8 mouse cellular contexts compared by ENCODE assay signal in genomic region chr10:19167641-19168271, GRCm38 (mm10).
A peak's percentile ranks its signal among the peaks of the same experiment; 100 is the strongest.
DNase-seq lines count a peak whose midpoint lies in the region; ATAC-seq lines count a peak whose summit lies in the region.

No protein-coding gene starts in this region.

- no peak overlapping the region for H3K4me2 ChIP-seq in forebrain, embryonic 16.5 days (ENCODE audit: low read length)
- H3K4me2 ChIP-seq in hindbrain, embryonic 13.5 days = peak overlapping the region; percentile 4; the same call in 1 of the 2 replicates

- no peak overlapping the region for H3K4me3 ChIP-seq in forebrain, embryonic 10.5 days
- no peak overlapping the region for H3K4me3 ChIP-seq in forebrain, embryonic 16.5 days (replicated peaks; ENCODE audit: low read length)
- no peak overlapping the region for H3K4me3 ChIP-seq in hindbrain, embryonic 13.5 days

- H3K4me1 ChIP-seq in forebrain, embryonic 10.5 days = peaks cover 15% of the 10 kb centered on the region
- H3K4me1 ChIP-seq in forebrain, embryonic 16.5 days (replicated peaks; ENCODE audit: control insufficient read depth, insufficient read depth, low read length) = peaks cover 2% of the 10 kb centered on the region; the same call in 1 of the 2 replicates
- H3K4me1 ChIP-seq in hindbrain, embryonic 13.5 days (replicated peaks) = peaks cover 8% of the 10 kb centered on the region; the same call in 1 of the 2 replicates

- 51% methylated on average over 8 of the region's 8 CpGs for WGBS in forebrain, embryonic 10.5 days
- 35% methylated on average over 8 of the region's 8 CpGs for WGBS in forebrain, embryonic 16.5 days
- 29% methylated on average over 8 of the region's 8 CpGs for WGBS in hindbrain, embryonic 13.5 days

- H3K9me3 ChIP-seq in forebrain, embryonic 10.5 days = no peaks in the 10 kb centered on the region
- H3K9me3 ChIP-seq in forebrain, embryonic 16.5 days (ENCODE audit: control insufficient read depth, low read length) = no peaks in the 10 kb centered on the region
- no peaks in the 10 kb centered on the region for H3K9me3 ChIP-seq in hindbrain, embryonic 13.5 days

- no peaks in the 10 kb centered on the region for H3K36me3 ChIP-seq in forebrain, embryonic 10.5 days (replicated peaks)
- no peaks in the 10 kb centered on the region for H3K36me3 ChIP-seq in forebrain, embryonic 16.5 days (ENCODE audit: control insufficient read depth, insufficient read depth)
- no peaks in the 10 kb centered on the region for H3K36me3 ChIP-seq in hindbrain, embryonic 13.5 days

- peak overlapping the region; percentile 21; the same call in 1 of the 2 replicates for H3K27ac ChIP-seq in forebrain, embryonic 10.5 days
- H3K27ac ChIP-seq in forebrain, embryonic 16.5 days (ENCODE audit: low read length) = no peak overlapping the region
- no peak overlapping the region for H3K27ac ChIP-seq in hindbrain, embryonic 13.5 days

- no peak overlapping the region for H3K9ac ChIP-seq in forebrain, embryonic 16.5 days (replicated peaks; ENCODE audit: low read depth, low read length)
- no peak overlapping the region for H3K9ac ChIP-seq in hindbrain, embryonic 13.5 days

- ATAC-seq in forebrain, embryonic 16.5 days = no peak
- ATAC-seq in hindbrain, embryonic 13.5 days (ENCODE audit: low FRiP score) = peak; percentile 66; the same call in 1 of the 2 replicates

- no peak for DNase-seq in forebrain, embryonic 10.5 days (ENCODE audit: extremely low spot score, low spot score)
- peak; percentile 32 for DNase-seq in embryo, embryonic 9.5 days (ENCODE audit: extremely low spot score)
- DNase-seq in lung, postnatal 36 days = peak; percentile 65
- DNase-seq in thymus, postnatal 0 days (ENCODE audit: low spot score) = peak; percentile 77
- no peak for DNase-seq in right cerebral cortex, postnatal 36 days (ENCODE audit: low spot score in 2 of 2)
- DNase-seq in frontal cortex, postnatal 10 days (ENCODE audit: low spot score in 2 of 2) = no peak

- H3K27me3 ChIP-seq in forebrain, embryonic 10.5 days (ENCODE audit: poor library complexity, severe bottlenecking) = no peaks in the 10 kb centered on the region
- H3K27me3 ChIP-seq in forebrain, embryonic 16.5 days (replicated peaks; ENCODE audit: control insufficient read depth, insufficient read depth, low read length) = no peaks in the 10 kb centered on the region
- H3K27me3 ChIP-seq in hindbrain, embryonic 13.5 days = no peaks in the 10 kb centered on the region

Comparison
In these comparisons a context has a peak if more than half of its experiments do, and no peak if none do; other contexts are left out.
1. DNase-seq: peak in embryo, embryonic 9.5 days (single experiment), lung, postnatal 36 days (single experiment) and thymus, postnatal 0 days (single experiment); none in forebrain, embryonic 10.5 days (single experiment), right cerebral cortex, postnatal 36 days (0 of 2) and frontal cortex, postnatal 10 days (0 of 2).